Mouse (Mus musculus) forebrain, embryonic 12.5 days (tissue): ENCODE results near the gene Styxl1. TPM values are rescaled to one million over a fixed set of nuclear protein-coding genes. Genes with fewer than 3 reads are reported as not detected.

Experiments used
- ATAC-seq: fragments of 200-750 bp; cut with Nextera tagmentation; 2 replicates; pipeline ENCODE4 v1.8.0; 2017; ENCODE audit warnings: moderate TSS enrichment; ENCODE audit not compliant: low FRiP score
- H3K27ac ChIP-seq: fragments of 300-500 bp; sonication (generic); 2 replicates; pipeline ENCODE4 v1.5.1; 2016; ENCODE audit warnings: mild to moderate bottlenecking
- H3K27me3 ChIP-seq: fragments of 300-500 bp; sonication (generic); 2 replicates; pipeline ENCODE4 v1.6.1; 2016; ENCODE audit warnings: mild to moderate bottlenecking
- H3K36me3 ChIP-seq: fragments of 300-500 bp; sonication (generic); replicated peaks from 2 replicates; pipeline ENCODE4 v1.6.1; 2016; ENCODE audit warnings: mild to moderate bottlenecking
- H3K4me1 ChIP-seq: fragments of 300-500 bp; sonication (generic); 2 replicates; pipeline ENCODE4 v1.6.1; 2016
- H3K4me2 ChIP-seq: fragments of 300-500 bp; sonication (generic); 2 replicates; pipeline ENCODE4 v1.6.1; 2016; ENCODE audit warnings: mild to moderate bottlenecking, moderate library complexity
- H3K4me3 ChIP-seq: fragments of 300-500 bp; sonication (generic); replicated peaks from 2 replicates; pipeline ENCODE4 v1.5.1; 2016; ENCODE audit warnings: mild to moderate bottlenecking
- H3K9ac ChIP-seq: fragments of 300-500 bp; sonication (generic); 2 replicates; pipeline ENCODE4 v1.6.1; 2016; ENCODE audit warnings: mild to moderate bottlenecking
- H3K9me3 ChIP-seq: fragments of 300-500 bp; sonication (generic); 2 replicates; pipeline ENCODE4 v1.6.1; 2016
- WGBS: fragments of 180-500 bp; shearing (Covaris S2); methylation state at CpG from one replicate; pipeline ENCODE4 v1.1.7; 2016; 5-methylcytosine and 5-hydroxymethylcytosine counted together
- polyA plus RNA-seq: library from polyadenylated mRNA; unstranded; fragments of >200 nt; fragmentation: Nextera tagmentation; extraction: Ambion mirVana; gene quantifications from 2 replicates; pipeline ENCODE4 v1.2.1, GENCODE M21; 2016

Gene Styxl1
- polyA plus RNA-seq, 1 experiment from 2014 or later = 0.29 TPM

GRCm38 (mm10) chr5:135761881-135762280, 16.3 kb downstream of the Styxl1 start:
- no peak overlapping the region for H3K27ac ChIP-seq
- WGBS = 71% methylated on average over 3 of the region's 3 CpGs
- no peaks in the 10 kb centered on the region for H3K4me1 ChIP-seq
- peaks cover 11% of the 10 kb centered on the region; the same call in 1 of the 2 replicates for H3K27me3 ChIP-seq
- H3K9ac ChIP-seq = no peak overlapping the region
- no peak overlapping the region for H3K4me2 ChIP-seq
- no peaks in the 10 kb centered on the region for H3K36me3 ChIP-seq
- H3K9me3 ChIP-seq = no peaks in the 10 kb centered on the region
- ATAC-seq = no peak
- H3K4me3 ChIP-seq = no peak overlapping the region

- WGBS = 84% methylated on average over 2 of the region's 2 CpGs
- Histone ChIP-seq H3K4me3 (no peak overlapping the region), H3K4me2 (no peak overlapping the region), H3K9me3 (peaks cover 10% of the 10 kb centered on the region; the same call in 1 of the 2 replicates), H3K9ac (no peak overlapping the region), H3K36me3 (no peaks in the 10 kb centered on the region; the same call in 1 of the 2 replicates), H3K27ac (no peak overlapping the region), H3K27me3 (0 out of 2 replicates have a peak, but pooled peaks cover 3% of the 10 kb centered on the region), H3K4me1 (no peaks in the 10 kb centered on the region)
- no peak for ATAC-seq
Measured at GRCm38 (mm10) chr5:135751595-135751994, 26.6 kb downstream of the Styxl1 start.

- WGBS = 81% methylated on average over 1 of the region's 1 CpGs
- no peak for ATAC-seq
- H3K4me1 ChIP-seq = no peaks in the 10 kb centered on the region
Measured at GRCm38 (mm10) chr5:135751041-135751440, 27.1 kb downstream of the Styxl1 start.

GRCm38 (mm10) chr5:135744742-135745141, 33.4 kb downstream of the Styxl1 start:
- Histone ChIP-seq H3K36me3 (peaks cover 20% of the 10 kb centered on the region), H3K27ac (peak overlapping the region; percentile 53), H3K4me3 (peak overlapping the region; percentile 91), H3K4me2 (peak overlapping the region; percentile 84), H3K4me1 (peaks cover 21% of the 10 kb centered on the region), H3K27me3 (0 out of 2 replicates have a peak, but pooled peaks cover 9% of the 10 kb centered on the region), H3K9ac (peak overlapping the region; percentile 38), H3K9me3 (peaks cover 10% of the 10 kb centered on the region; the same call in 1 of the 2 replicates)
- no peak for ATAC-seq
- 14% methylated on average over 11 of the region's 12 CpGs for WGBS

More at GRCm38 (mm10) chr5:135751041-135751440, 27.1 kb downstream of the Styxl1 start:
- Histone ChIP-seq H3K9me3 (peaks cover 10% of the 10 kb centered on the region; the same call in 1 of the 2 replicates), H3K36me3 (no peaks in the 10 kb centered on the region; the same call in 1 of the 2 replicates), H3K27me3 (0 out of 2 replicates have a peak, but pooled peaks cover 3% of the 10 kb centered on the region), H3K4me3 (no peak overlapping the region), H3K9ac (no peak overlapping the region), H3K4me2 (no peak overlapping the region), H3K27ac (no peak overlapping the region)

GRCm38 (mm10) chr5:135743741-135744609, 34.2 kb downstream of the Styxl1 start, which contains the start of gene Tmem120a:
TSS of gene Tmem120a (minus strand) at chr5:135744448.
- WGBS = under 1% methylated on average over 55 of the region's 60 CpGs

GRCm38 (mm10) chr5:135742941-135743740, 35.0 kb downstream of the Styxl1 start:
- Histone ChIP-seq H3K27me3 (0 out of 2 replicates have a peak, but pooled peaks cover 9% of the 10 kb centered on the region), H3K9ac (peak overlapping the region; percentile 80), H3K4me2 (peak overlapping the region; percentile 84), H3K36me3 (peaks cover 25% of the 10 kb centered on the region), H3K4me1 (peaks cover 21% of the 10 kb centered on the region), H3K9me3 (peaks cover 10% of the 10 kb centered on the region; the same call in 1 of the 2 replicates), H3K4me3 (peak overlapping the region; percentile 91), H3K27ac (no peak overlapping the region)
- 0 out of 2 replicates have a peak, but pooled peaks have one; percentile 59 for ATAC-seq
- 23% methylated on average over 18 of the region's 18 CpGs for WGBS

More at GRCm38 (mm10) chr5:135743741-135744609, 34.2 kb downstream of the Styxl1 start, which contains the start of gene Tmem120a:
- Histone ChIP-seq H3K4me1 (peaks cover 21% of the 10 kb centered on the region), H3K9ac (peak within 1 kb of the TSS; percentile 80), H3K4me3 (peak within 1 kb of the TSS; percentile 91), H3K36me3 (peaks cover 25% of the 10 kb centered on the region), H3K27ac (peak within 1 kb of the TSS; percentile 53), H3K9me3 (peaks cover 10% of the 10 kb centered on the region; the same call in 1 of the 2 replicates), H3K27me3 (0 out of 2 replicates have a peak, but pooled peaks cover 9% of the 10 kb centered on the region), H3K4me2 (peak within 1 kb of the TSS; percentile 84)
- peak; percentile 98 for ATAC-seq

GRCm38 (mm10) chr5:135742156-135742555, 36.0 kb downstream of the Styxl1 start:
- Histone ChIP-seq H3K36me3 (peaks cover 33% of the 10 kb centered on the region), H3K9me3 (0 out of 2 replicates have a peak, but pooled peaks cover 3% of the 10 kb centered on the region), H3K4me1 (peaks cover 21% of the 10 kb centered on the region), H3K9ac (no peak overlapping the region), H3K27me3 (0 out of 2 replicates have a peak, but pooled peaks cover 9% of the 10 kb centered on the region), H3K27ac (no peak overlapping the region), H3K4me2 (no peak overlapping the region), H3K4me3 (no peak overlapping the region)
- ATAC-seq = no peak
- WGBS = 70% methylated on average over 10 of the region's 10 CpGs

- H3K9ac ChIP-seq = no peak overlapping the region
- no peaks in the 10 kb centered on the region for H3K9me3 ChIP-seq
- peaks cover 72% of the 10 kb centered on the region for H3K36me3 ChIP-seq
- peaks cover 9% of the 10 kb centered on the region for H3K4me1 ChIP-seq
- no peak overlapping the region for H3K27ac ChIP-seq
- 30% methylated on average over 6 of the region's 6 CpGs for WGBS
- no peak overlapping the region for H3K4me3 ChIP-seq
- ATAC-seq = no peak
- H3K4me2 ChIP-seq = no peak overlapping the region
- no peaks in the 10 kb centered on the region for H3K27me3 ChIP-seq
Measured at GRCm38 (mm10) chr5:135738266-135738665, 39.9 kb downstream of the Styxl1 start.

- no peak for ATAC-seq
- 78% methylated on average over 7 of the region's 7 CpGs for WGBS
- Histone ChIP-seq H3K27me3 (no peaks in the 10 kb centered on the region), H3K4me1 (0 out of 2 replicates have a peak, but pooled peaks cover 2% of the 10 kb centered on the region), H3K36me3 (peaks cover 82% of the 10 kb centered on the region), H3K9me3 (no peaks in the 10 kb centered on the region), H3K4me2 (no peak overlapping the region), H3K4me3 (no peak overlapping the region), H3K27ac (no peak overlapping the region), H3K9ac (no peak overlapping the region)
Measured at GRCm38 (mm10) chr5:135737154-135737553, 41.0 kb downstream of the Styxl1 start.

- Histone ChIP-seq H3K4me3 (no peak overlapping the region), H3K36me3 (peaks cover 82% of the 10 kb centered on the region), H3K4me1 (no peaks in the 10 kb centered on the region), H3K9ac (no peak overlapping the region), H3K4me2 (no peak overlapping the region), H3K9me3 (no peaks in the 10 kb centered on the region), H3K27ac (no peak overlapping the region), H3K27me3 (no peaks in the 10 kb centered on the region)
- ATAC-seq = no peak
- WGBS = 95% methylated on average over 16 of the region's 16 CpGs
Measured at GRCm38 (mm10) chr5:135736544-135736943, 41.6 kb downstream of the Styxl1 start.

GRCm38 (mm10) chr5:135735741-135736140, 42.4 kb downstream of the Styxl1 start:
- no peak overlapping the region for H3K27ac ChIP-seq
- no peak overlapping the region for H3K4me2 ChIP-seq
- H3K4me3 ChIP-seq = no peak overlapping the region
- no peak overlapping the region for H3K9ac ChIP-seq
- H3K36me3 ChIP-seq = peaks cover 83% of the 10 kb centered on the region
- H3K27me3 ChIP-seq = no peaks in the 10 kb centered on the region
- no peaks in the 10 kb centered on the region for H3K4me1 ChIP-seq
- 94% methylated on average over 13 of the region's 13 CpGs for WGBS
- no peak for ATAC-seq
- no peaks in the 10 kb centered on the region for H3K9me3 ChIP-seq
